10 mouse cellular contexts compared by ENCODE assay signal in genomic region chr11:68544554-68544953, GRCm38 (mm10). TPM values are rescaled to one million over a fixed set of nuclear protein-coding genes. Genes with fewer than 3 reads are reported as not detected.
DNase-seq lines count a peak whose midpoint lies in the region; ATAC-seq and TF ChIP-seq lines count a peak whose summit lies in the region.
"Had no signal": no experiment of that assay in that cellular context is flagged by ENCODE, and none has a peak within 500 bp of the region (broad histone marks: within the 10 kb centered on the region; RNA-seq: fewer than 3 reads in every experiment).

No protein-coding gene starts in this region.

- DNase-seq in lung, embryonic 14.5 days = peak; percentile 74
- no peak for DNase-seq in lung, postnatal 25 days (ENCODE audit: low spot score)
- DNase-seq in embryonic facial prominence, embryonic 10.5 days (ENCODE audit: low spot score) = peak; percentile 54
- DNase-seq in heart, postnatal 4 days = peak; percentile 77
- DNase-seq in retina, embryonic 14.5 days (ENCODE audit: low spot score) = peak; percentile 50
- DNase-seq in yolk sac, embryonic 10.5 days (ENCODE audit: low spot score) = no peak

- H3K27me3 ChIP-seq in lung, embryonic 14.5 days (ENCODE audit: insufficient read depth, low read length) = no peaks in the 10 kb centered on the region
- peaks cover 12% of the 10 kb centered on the region for H3K27me3 ChIP-seq in embryonic facial prominence, embryonic 10.5 days (replicated peaks; ENCODE audit: low read depth, poor library complexity, severe bottlenecking)
- H3K27me3 ChIP-seq: hindbrain, embryonic 12.5 days; stomach, embryonic 15.5 days had no signal

- H3K9ac ChIP-seq in lung, embryonic 14.5 days = no peak overlapping the region
- H3K9ac ChIP-seq: hindbrain, embryonic 12.5 days; stomach, embryonic 15.5 days had no signal

- 9% methylated on average over 8 of the region's 8 CpGs for WGBS in lung, embryonic 14.5 days
- WGBS in embryonic facial prominence, embryonic 10.5 days = 10% methylated on average over 8 of the region's 8 CpGs

- no peak overlapping the region for H3K27ac ChIP-seq in lung, embryonic 14.5 days (ENCODE audit: low read depth)
- no peak overlapping the region for H3K27ac ChIP-seq in embryonic facial prominence, embryonic 10.5 days (replicated peaks)
- H3K27ac ChIP-seq: hindbrain, embryonic 12.5 days; stomach, embryonic 15.5 days had no signal

- TF ChIP-seq CTCF in lung, embryonic 14.5 days (IDR thresholded peaks at IDR 0.05; ENCODE audit: low read depth) = peak; percentile 85

- H3K4me3 ChIP-seq in lung, embryonic 14.5 days (ENCODE audit: low read depth, low read length) = no peak overlapping the region
- H3K4me3 ChIP-seq in embryonic facial prominence, embryonic 10.5 days = no peak overlapping the region
- H3K4me3 ChIP-seq: hindbrain, embryonic 12.5 days; megakaryocyte, embryonic 14.5 days; stomach, embryonic 15.5 days had no signal

- H3K36me3 ChIP-seq in lung, embryonic 14.5 days (ENCODE audit: insufficient read depth) = no peaks in the 10 kb centered on the region
- H3K36me3 ChIP-seq in embryonic facial prominence, embryonic 10.5 days (replicated peaks) = no peaks in the 10 kb centered on the region
- H3K36me3 ChIP-seq: hindbrain, embryonic 12.5 days; stomach, embryonic 15.5 days had no signal

- H3K4me2 ChIP-seq in lung, embryonic 14.5 days = no peak overlapping the region
- H3K4me2 ChIP-seq: hindbrain, embryonic 12.5 days; stomach, embryonic 15.5 days had no signal

- ATAC-seq in lung, embryonic 14.5 days (ENCODE audit: insufficient read depth) = peak; percentile 58; the same call in 1 of the 2 replicates
- no peak for ATAC-seq in erythroid progenitor cell, adult 5-6 weeks (replicated peaks; ENCODE audit: low FRiP score, poor library complexity, severe bottlenecking)

- H3K4me1 ChIP-seq in lung, embryonic 14.5 days (ENCODE audit: insufficient read depth) = no peaks in the 10 kb centered on the region
- H3K4me1 ChIP-seq in embryonic facial prominence, embryonic 10.5 days = peaks cover 21% of the 10 kb centered on the region
- H3K4me1 ChIP-seq: hindbrain, embryonic 12.5 days; megakaryocyte, embryonic 14.5 days had no signal

- H3K9me3 ChIP-seq in lung, embryonic 14.5 days (ENCODE audit: low read depth, low read length) = no peaks in the 10 kb centered on the region
- no peaks in the 10 kb centered on the region for H3K9me3 ChIP-seq in embryonic facial prominence, embryonic 10.5 days
- H3K9me3 ChIP-seq: hindbrain, embryonic 12.5 days; megakaryocyte, embryonic 14.5 days; stomach, embryonic 15.5 days had no signal

RNA-seq across cellular contexts. Expression of gene Mfsd6l, which starts 11.4 kb away (rescaled TPM):
- polyA plus RNA-seq in lung, embryonic 14.5 days (2014; fragmentation: Nextera tagmentation; extraction: Ambion mirVana) = 1.5 TPM in 2 replicates
- 0.39 and 0.50 TPM in 2 replicates for polyA plus RNA-seq in embryonic facial prominence, embryonic 10.5 days (2016; fragmentation: Nextera tagmentation; extraction: Ambion mirVana)
- under 1 TPM; 0.36 to 0.60 TPM for total RNA-seq in heart, postnatal 4 days (2021)
- total RNA-seq in erythroid progenitor cell, adult 5-6 weeks (2015; ENCODE audit: low replicate concordance) = not detected in 2 replicates
- total RNA-seq in erythroid progenitor cell, adult 5-6 weeks (2017; ENCODE audit: low replicate concordance) = not detected in 2 replicates

RNA-seq across cellular contexts. Expression of gene Pik3r6, which starts 41.7 kb away (rescaled TPM):
- 4.3 and 5.6 TPM in 2 replicates for polyA plus RNA-seq in lung, embryonic 14.5 days (2014; fragmentation: Nextera tagmentation; extraction: Ambion mirVana)
- polyA plus RNA-seq in embryonic facial prominence, embryonic 10.5 days (2016; fragmentation: Nextera tagmentation; extraction: Ambion mirVana) = 1.7 and 1.8 TPM in 2 replicates
- 1 to 10 TPM; 5.0 to 6.1 TPM for total RNA-seq in heart, postnatal 4 days (2021)
- total RNA-seq in erythroid progenitor cell, adult 5-6 weeks (2015; ENCODE audit: low replicate concordance) = 1.7 and 5.8 TPM in 2 replicates
- 0.90 and 1.5 TPM in 2 replicates for total RNA-seq in erythroid progenitor cell, adult 5-6 weeks (2017; ENCODE audit: low replicate concordance)

RNA-seq across cellular contexts. Expression of gene Ccdc42, which starts 42.3 kb away (rescaled TPM):
- 0.70 and 1.2 TPM in 2 replicates for polyA plus RNA-seq in lung, embryonic 14.5 days (2014; fragmentation: Nextera tagmentation; extraction: Ambion mirVana)
- 0.55 and 0.68 TPM in 2 replicates for polyA plus RNA-seq in embryonic facial prominence, embryonic 10.5 days (2016; fragmentation: Nextera tagmentation; extraction: Ambion mirVana)
- under 1 TPM in 1 of 2 experiments, not detected in 1; 0.25 TPM for total RNA-seq in heart, postnatal 4 days (2021)
- total RNA-seq in erythroid progenitor cell, adult 5-6 weeks (2015; ENCODE audit: low replicate concordance) = not detected in 2 replicates
- not detected in 2 replicates for total RNA-seq in erythroid progenitor cell, adult 5-6 weeks (2017; ENCODE audit: low replicate concordance)

Comparison
In these comparisons a context has a peak if more than half of its experiments do, and no peak if none do; other contexts are left out.
1. DNase-seq: peak in lung, embryonic 14.5 days (single experiment), embryonic facial prominence, embryonic 10.5 days (single experiment), heart, postnatal 4 days (single experiment) and retina, embryonic 14.5 days (single experiment); none in lung, postnatal 25 days (single experiment) and yolk sac, embryonic 10.5 days (single experiment).